Mouse (Mus musculus) thymus, postnatal 36 days (tissue): ENCODE results near the gene Tnik.

Experiments
- DNase-seq, 2 experiments: peaks; one replicate each; pipeline ENCODE4 v3.0.0; 2022; ENCODE audit warnings: mixed read lengths in 2 of 2

Gene Tnik

DNA sequence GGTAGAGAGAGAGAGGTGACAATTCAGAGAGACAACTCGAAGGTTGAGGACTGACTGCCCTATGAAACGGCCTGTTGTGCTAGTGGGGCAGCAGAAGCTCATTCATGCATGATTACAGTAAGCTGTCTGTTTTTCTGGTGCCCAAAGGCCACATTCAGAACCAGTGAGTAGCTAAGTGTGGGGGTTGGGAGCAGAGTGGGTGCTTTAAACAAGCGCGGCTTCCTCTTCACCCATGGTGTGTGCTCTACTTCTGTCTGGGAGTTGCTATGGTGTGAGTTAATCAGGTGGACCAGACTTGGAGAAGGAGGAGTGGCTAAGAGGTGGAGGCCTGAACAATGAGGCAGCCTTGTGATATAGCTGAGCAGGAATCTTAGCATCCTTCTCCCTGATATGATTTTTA is 2.2 kb downstream of the Tnik start:
- peak; percentile 26 to 34 for DNase-seq

GRCm38 (mm10) chr3:28265656-28266055 is 2.6 kb downstream of the Tnik start:
- no peak for DNase-seq

GRCm38 (mm10) chr3:28267211-28267610 is 4.2 kb downstream of the Tnik start:
- no peak for DNase-seq

- no peak for DNase-seq
These were observed 6.7 kb downstream of the Tnik start for GRCm38 (mm10) chr3:28269716-28270115.

- no peak for DNase-seq
These were observed 8.9 kb downstream of the Tnik start for GRCm38 (mm10) chr3:28271884-28272283.

GRCm38 (mm10) chr3:28274763-28275162 is 11.7 kb downstream of the Tnik start:
- DNase-seq, result no peak

- DNase-seq, result no peak
These were observed 26.7 kb downstream of the Tnik start for GRCm38 (mm10) chr3:28289693-28290092.

DNA sequence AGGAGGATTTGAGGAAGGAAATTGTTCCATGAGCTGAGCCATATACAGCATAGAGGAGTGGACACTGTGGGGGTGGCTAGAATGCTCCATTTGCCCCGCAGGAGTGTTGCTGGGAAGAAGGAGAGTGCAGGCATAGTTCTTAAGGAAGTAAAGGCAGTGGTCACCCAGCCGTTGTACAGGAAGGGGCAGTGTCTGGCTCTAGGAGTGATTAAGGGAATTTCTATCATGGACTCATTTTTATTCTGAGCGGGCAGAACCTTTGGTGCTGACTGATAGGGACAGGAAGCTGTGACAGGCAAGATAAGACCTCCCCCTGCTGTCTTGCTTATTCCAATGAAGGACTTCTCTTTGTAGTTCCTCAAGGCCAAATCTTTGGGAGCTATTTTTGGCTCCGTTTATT is 38.4 kb downstream of the Tnik start:
- DNase-seq, result no peak

DNA sequence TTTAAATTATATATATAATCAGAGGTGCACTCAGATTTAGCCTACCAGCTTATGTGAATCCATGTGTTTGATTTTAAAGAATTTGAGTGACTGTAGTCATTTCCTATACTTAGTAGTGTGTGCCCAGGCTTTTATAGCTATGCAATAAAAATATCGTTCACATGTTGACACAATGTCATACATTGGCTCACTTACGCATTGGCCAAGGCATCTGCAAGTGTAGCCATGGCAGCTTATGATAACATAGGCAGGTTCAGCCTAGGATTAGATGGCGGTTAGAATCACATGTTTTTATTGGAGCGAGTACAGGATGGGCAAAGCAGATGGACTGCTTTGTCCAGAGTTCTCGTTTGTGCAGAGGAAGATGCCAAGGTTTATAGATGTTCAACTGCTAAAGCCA is 40.9 kb downstream of the Tnik start:
- DNase-seq, result no peak

- no peak for DNase-seq
These were observed 43.8 kb downstream of the Tnik start for GRCm38 (mm10) chr3:28306852-28307251.

GRCm38 (mm10) chr3:28314438-28314837 is 51.4 kb downstream of the Tnik start:
- DNase-seq, result no peak

DNA sequence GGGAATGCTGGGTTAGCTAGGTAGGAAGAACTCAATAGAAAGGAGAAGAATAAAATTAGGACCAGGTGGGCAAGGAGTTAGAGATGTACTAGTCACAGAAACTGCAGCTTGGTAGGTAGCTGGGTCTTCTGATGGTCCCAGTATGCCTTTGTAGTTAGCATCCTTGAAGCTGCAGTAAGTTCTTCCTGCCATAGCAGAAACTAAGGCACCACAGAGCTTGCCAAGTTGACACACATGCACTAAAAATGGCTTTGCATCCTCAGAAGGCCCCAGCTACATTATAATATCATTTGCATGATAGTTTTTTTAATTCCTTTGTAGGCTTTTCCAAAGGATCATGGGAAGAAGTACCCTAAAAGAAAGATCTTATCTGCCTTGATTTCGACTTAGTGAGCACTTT is 54.3 kb downstream of the Tnik start:
- DNase-seq, result no peak

DNA sequence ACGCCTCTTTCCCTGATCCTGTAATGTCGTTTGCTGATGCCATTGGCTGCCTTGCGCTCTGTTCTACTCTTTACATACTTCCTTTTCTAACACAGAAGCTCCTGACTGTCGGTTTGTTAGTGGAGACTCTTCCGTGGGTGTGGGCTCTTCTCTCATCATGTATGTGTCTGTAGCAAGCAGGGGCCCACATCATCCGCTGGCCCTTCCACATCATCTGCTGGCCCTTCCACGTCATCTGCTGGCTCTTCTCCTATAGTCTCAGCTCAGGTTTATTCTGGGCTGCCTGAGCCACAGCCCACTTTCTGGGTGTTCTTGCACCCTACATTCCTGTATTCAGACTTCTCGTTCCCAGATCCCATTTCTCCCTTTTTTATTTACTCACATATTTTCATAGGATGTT is 58.6 kb downstream of the Tnik start:
- DNase-seq, result no peak

- DNase-seq, result no peak
These were observed 62.7 kb downstream of the Tnik start for GRCm38 (mm10) chr3:28325613-28326233.

- DNase-seq, result no peak
These were observed 69.3 kb downstream of the Tnik start for GRCm38 (mm10) chr3:28332316-28332715.

DNA sequence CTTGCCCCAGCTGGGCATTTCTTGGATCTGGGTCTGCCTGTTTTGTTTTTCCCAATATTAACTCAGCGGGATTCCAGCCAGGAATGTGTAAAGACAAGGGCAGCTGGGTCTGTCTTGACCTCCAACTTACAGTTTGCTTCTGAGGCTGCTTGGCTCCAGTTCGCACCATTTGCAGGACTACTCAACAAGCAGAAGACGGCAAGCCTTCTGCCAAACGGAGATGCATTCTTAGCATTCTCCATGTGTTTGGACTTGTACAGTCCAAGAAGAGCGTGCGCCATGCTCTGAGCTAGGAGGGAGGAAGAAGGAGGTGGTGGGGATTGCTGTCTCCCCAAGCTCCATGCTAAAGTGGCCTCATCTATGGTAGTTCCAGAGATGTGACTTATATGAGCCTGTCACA is 70.9 kb downstream of the Tnik start:
- no peak for DNase-seq

DNA sequence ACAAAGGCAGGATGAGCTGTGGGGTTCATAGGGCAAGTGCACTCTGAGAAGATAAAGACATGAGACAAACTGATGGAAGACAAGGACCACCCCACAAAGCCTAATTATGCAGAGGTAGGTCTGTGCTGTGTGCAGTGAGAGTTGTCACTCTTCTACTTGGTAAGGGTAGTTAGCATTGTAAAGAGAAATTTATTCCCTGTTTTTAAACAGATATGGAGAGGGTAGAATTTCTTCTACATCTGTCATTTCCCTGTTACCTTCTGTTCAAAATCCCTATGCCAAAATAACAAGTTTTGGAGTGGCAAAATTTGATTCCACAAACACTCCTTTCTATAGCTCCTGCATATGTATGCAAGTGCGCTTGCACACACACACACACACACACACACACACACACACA is 71.5 kb downstream of the Tnik start:
- no peak for DNase-seq

GRCm38 (mm10) chr3:28340071-28340470 is 77.1 kb downstream of the Tnik start:
- no peak for DNase-seq

- DNase-seq, result no peak
These were observed 80.2 kb downstream of the Tnik start for GRCm38 (mm10) chr3:28343204-28343603.

GRCm38 (mm10) chr3:28343661-28344060 is 80.6 kb downstream of the Tnik start:
- DNase-seq, result no peak

- DNase-seq, result no peak
These were observed 82.4 kb downstream of the Tnik start for GRCm38 (mm10) chr3:28345446-28345845.

- no peak for DNase-seq
These were observed 82.9 kb downstream of the Tnik start for GRCm38 (mm10) chr3:28345961-28346360.

DNA sequence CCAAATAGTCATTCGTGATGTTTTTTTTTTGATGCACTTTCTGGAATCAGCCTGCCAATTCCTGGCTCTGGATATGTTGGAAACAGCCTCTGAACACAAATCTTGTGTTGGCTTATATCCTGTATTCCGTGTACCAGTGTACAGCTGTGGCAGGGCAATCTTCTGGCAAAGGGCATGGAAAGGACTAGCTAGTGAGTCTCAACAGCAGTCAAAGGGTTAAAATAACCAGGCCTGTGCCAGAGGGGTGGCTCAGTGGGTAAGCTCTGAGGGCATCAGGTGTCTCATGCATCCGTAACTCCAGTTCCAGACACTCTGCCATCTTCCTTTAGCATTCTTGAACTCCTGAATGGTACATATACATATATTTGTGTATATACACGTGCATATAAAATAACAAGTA is 83.5 kb downstream of the Tnik start:
- no peak for DNase-seq

DNA sequence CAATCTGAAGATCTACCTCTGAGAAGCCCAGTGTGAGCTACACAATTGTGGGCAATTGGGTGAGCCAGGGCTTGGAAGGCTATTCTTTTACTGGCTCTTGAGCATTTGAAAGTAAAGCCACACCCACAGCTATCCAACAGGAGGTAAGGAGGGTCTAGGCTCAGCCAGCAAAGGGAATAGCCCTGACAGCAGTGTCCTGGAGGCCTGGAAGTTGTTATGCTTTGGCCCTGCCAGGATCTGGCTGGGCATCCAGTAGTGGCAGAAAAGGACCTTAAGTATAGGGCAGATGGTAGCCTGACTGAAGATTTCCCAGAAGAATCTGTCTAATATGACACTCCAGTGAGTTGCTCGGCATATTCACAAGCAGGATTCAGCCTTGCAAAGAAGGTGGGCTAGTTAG is 85.7 kb downstream of the Tnik start:
- no peak for DNase-seq

- no peak for DNase-seq
These were observed 87.3 kb downstream of the Tnik start for GRCm38 (mm10) chr3:28350147-28350801.
